9 mouse cellular contexts compared by ENCODE assay signal in the genomic region with DNA sequence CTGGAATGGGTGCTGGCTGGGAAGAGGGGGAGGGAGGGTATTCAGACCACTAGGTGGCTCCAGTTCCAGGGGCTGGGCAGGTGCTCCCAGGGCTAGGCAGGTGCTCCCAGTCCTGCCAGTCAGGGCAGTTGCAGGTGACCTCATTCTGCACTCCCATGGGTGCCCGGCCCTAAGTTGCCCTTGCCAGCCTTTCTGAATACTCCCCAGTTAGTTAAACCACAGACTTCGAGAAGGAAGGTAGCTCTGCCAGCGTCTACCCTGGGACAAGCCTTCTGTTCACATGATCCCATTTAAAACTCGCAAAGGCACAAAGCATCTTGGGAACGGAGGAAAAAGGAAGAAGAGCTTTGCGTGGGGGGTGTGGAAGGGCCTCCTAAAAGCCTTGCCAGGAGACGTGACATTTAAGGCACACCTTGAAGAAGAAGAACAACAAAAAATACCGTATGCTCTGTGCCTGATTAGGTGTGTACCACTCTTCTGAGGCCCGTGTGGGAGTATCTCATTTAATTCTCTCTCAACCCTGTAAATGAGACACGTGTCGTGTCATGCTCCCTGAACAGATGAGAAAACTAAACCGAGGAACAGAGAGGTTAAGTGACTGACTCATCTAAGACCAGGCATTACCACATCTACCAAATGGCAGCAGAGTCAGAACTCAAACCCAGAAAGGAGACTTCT. TPM values are rescaled to one million over a fixed set of nuclear protein-coding genes. Genes with fewer than 3 reads are reported as not detected.
DNase-seq lines count a peak whose midpoint lies in the region; ATAC-seq lines count a peak whose summit lies in the region.
"Had no signal": no experiment of that assay in that cellular context is flagged by ENCODE, and none has a peak within 500 bp of the region (broad histone marks: within the 10 kb centered on the region; RNA-seq: fewer than 3 reads in every experiment).

No protein-coding gene starts in this region.

- no peak overlapping the region for H3K27ac ChIP-seq in hindbrain, embryonic 16.5 days (ENCODE audit: low read depth, low read length)
- no peak overlapping the region for H3K27ac ChIP-seq in hindbrain, embryonic 14.5 days

- H3K9ac ChIP-seq in hindbrain, embryonic 16.5 days (ENCODE audit: low read depth, low read length), result no peak overlapping the region
- no peak overlapping the region for H3K9ac ChIP-seq in hindbrain, embryonic 14.5 days

- peak overlapping the region; percentile 59 for H3K4me2 ChIP-seq in hindbrain, embryonic 16.5 days (ENCODE audit: low read length)
- no peak overlapping the region for H3K4me2 ChIP-seq in hindbrain, embryonic 14.5 days (replicated peaks)

- no peak for ATAC-seq in hindbrain, embryonic 16.5 days
- ATAC-seq in hindbrain, embryonic 14.5 days (ENCODE audit: low FRiP score), result no peak
- ATAC-seq in common myeloid progenitor, adult 5-6 weeks (replicated peaks; ENCODE audit: low read depth, poor library complexity, severe bottlenecking), result 0 out of 2 replicates have a peak, but pooled peaks have one; percentile 1
- peak; percentile 1; the same call in 1 of the 2 replicates for ATAC-seq in megakaryocyte progenitor cell, adult 5-6 weeks (replicated peaks; ENCODE audit: poor library complexity)
- ATAC-seq in erythroblast, adult 5-6 weeks (replicated peaks; ENCODE audit: low FRiP score, poor library complexity, severe bottlenecking), result no peak

- H3K4me1 ChIP-seq in hindbrain, embryonic 16.5 days (ENCODE audit: control insufficient read depth, insufficient read depth, low read depth, low read length), result peaks cover 13% of the 10 kb centered on the region
- H3K4me1 ChIP-seq in hindbrain, embryonic 14.5 days (replicated peaks; ENCODE audit: control insufficient read depth, insufficient read depth, low read length), result 0 out of 2 replicates have a peak, but pooled peaks cover 4% of the 10 kb centered on the region

- 40% methylated on average over 12 of the region's 12 CpGs for WGBS in hindbrain, embryonic 16.5 days
- WGBS in hindbrain, embryonic 14.5 days, result 47% methylated on average over 12 of the region's 12 CpGs

- no peak for DNase-seq in hindbrain, embryonic 14.5 days (ENCODE audit: low spot score)
- peak; percentile 67 for DNase-seq in CD4-positive, CD25-positive, alpha-beta regulatory T cell, adult 2 months (ENCODE audit: low read depth, low spot score)
- DNase-seq in lung, postnatal 14 days, result no peak
- DNase-seq in gastrocnemius, adult 8-10 months (ENCODE audit: low spot score in 2 of 2), result no peak

- H3K36me3 ChIP-seq in hindbrain, embryonic 16.5 days (ENCODE audit: control insufficient read depth, insufficient read depth, low read length), result no peaks in the 10 kb centered on the region
- no peaks in the 10 kb centered on the region for H3K36me3 ChIP-seq in hindbrain, embryonic 14.5 days (replicated peaks; ENCODE audit: control insufficient read depth, insufficient read depth)

- no peak overlapping the region for H3K4me3 ChIP-seq in hindbrain, embryonic 16.5 days (ENCODE audit: low read length)
- H3K4me3 ChIP-seq in hindbrain, embryonic 14.5 days (replicated peaks; ENCODE audit: low read length), result no peak overlapping the region

- H3K9me3 ChIP-seq in hindbrain, embryonic 16.5 days (ENCODE audit: control insufficient read depth, low read length), result no peaks in the 10 kb centered on the region
- H3K9me3 ChIP-seq in hindbrain, embryonic 14.5 days (ENCODE audit: control insufficient read depth, low read length), result no peaks in the 10 kb centered on the region

- H3K27me3 ChIP-seq in hindbrain, embryonic 16.5 days (replicated peaks; ENCODE audit: control insufficient read depth, insufficient read depth, low read length), result peaks cover 30% of the 10 kb centered on the region
- peaks cover 49% of the 10 kb centered on the region for H3K27me3 ChIP-seq in hindbrain, embryonic 14.5 days (ENCODE audit: control insufficient read depth, insufficient read depth, low read length)

RNA-seq across cellular contexts. Expression of a gene that starts 0.7 kb away (rescaled TPM):
- polyA plus RNA-seq in hindbrain, embryonic 16.5 days (2015; fragmentation: Nextera tagmentation; extraction: Ambion mirVana), result 0.61 and 1.9 TPM in 2 replicates
- 0.31 and 0.74 TPM in 2 replicates for polyA plus RNA-seq in hindbrain, embryonic 14.5 days (2014; fragmentation: Nextera tagmentation; extraction: Ambion mirVana)
- total RNA-seq in common myeloid progenitor, adult 5-6 weeks (2017), result 1.0 and 1.1 TPM in 2 replicates
- total RNA-seq in megakaryocyte progenitor cell, adult 5-6 weeks (2015), result 0.10 and 0.67 TPM in 2 replicates
- total RNA-seq in megakaryocyte progenitor cell, adult 5-6 weeks (2017), result 0.12 and 2.0 TPM in 2 replicates
- not detected in 2 replicates for total RNA-seq in erythroblast, adult 5-6 weeks (2015; ENCODE audit: low replicate concordance)
- total RNA-seq in erythroblast, adult 5-6 weeks (2017; ENCODE audit: low replicate concordance), result not detected in 2 replicates
- not detected for total RNA-seq in gastrocnemius, adult 8-10 months (2022)

RNA-seq across cellular contexts. Expression of a gene that starts 13.9 kb away (rescaled TPM):
- polyA plus RNA-seq in hindbrain, embryonic 16.5 days (2015; fragmentation: Nextera tagmentation; extraction: Ambion mirVana), result 0.51 and 0.92 TPM in 2 replicates
- 0.53 and 1.1 TPM in 2 replicates for polyA plus RNA-seq in hindbrain, embryonic 14.5 days (2014; fragmentation: Nextera tagmentation; extraction: Ambion mirVana)
- not detected in 2 replicates for total RNA-seq in common myeloid progenitor, adult 5-6 weeks (2017)
- not detected in 2 replicates for total RNA-seq in megakaryocyte progenitor cell, adult 5-6 weeks (2015)
- total RNA-seq in megakaryocyte progenitor cell, adult 5-6 weeks (2017), result not detected in 2 replicates
- not detected in 2 replicates for total RNA-seq in erythroblast, adult 5-6 weeks (2015; ENCODE audit: low replicate concordance)
- not detected in 2 replicates for total RNA-seq in erythroblast, adult 5-6 weeks (2017; ENCODE audit: low replicate concordance)
- total RNA-seq in gastrocnemius, adult 8-10 months (2022), result not detected
- polyA plus RNA-seq: limb, embryonic 14.5 days had no signal

RNA-seq across cellular contexts. Expression of a gene that starts 35.4 kb away (rescaled TPM):
- 38.4 and 42.0 TPM in 2 replicates for polyA plus RNA-seq in hindbrain, embryonic 16.5 days (2015; fragmentation: Nextera tagmentation; extraction: Ambion mirVana)
- polyA plus RNA-seq in hindbrain, embryonic 14.5 days (2014; fragmentation: Nextera tagmentation; extraction: Ambion mirVana), result 27.8 and 29.8 TPM in 2 replicates
- total RNA-seq in common myeloid progenitor, adult 5-6 weeks (2017), result 36.0 and 41.7 TPM in 2 replicates
- 11.8 and 13.3 TPM in 2 replicates for total RNA-seq in megakaryocyte progenitor cell, adult 5-6 weeks (2015)
- total RNA-seq in megakaryocyte progenitor cell, adult 5-6 weeks (2017), result 34.9 and 35.8 TPM in 2 replicates
- total RNA-seq in erythroblast, adult 5-6 weeks (2015; ENCODE audit: low replicate concordance), result 1.7 and 1.9 TPM in 2 replicates
- 5.2 and 6.0 TPM in 2 replicates for total RNA-seq in erythroblast, adult 5-6 weeks (2017; ENCODE audit: low replicate concordance)
- total RNA-seq in gastrocnemius, adult 8-10 months (2022), result 10 to 100 TPM; 16.7 to 19.7 (median 17.3) TPM

RNA-seq across cellular contexts. Expression of a gene that starts 35.6 kb away (rescaled TPM):
- 29.3 and 33.7 TPM in 2 replicates for polyA plus RNA-seq in hindbrain, embryonic 16.5 days (2015; fragmentation: Nextera tagmentation; extraction: Ambion mirVana)
- 20.1 and 20.6 TPM in 2 replicates for polyA plus RNA-seq in hindbrain, embryonic 14.5 days (2014; fragmentation: Nextera tagmentation; extraction: Ambion mirVana)
- 3.8 and 13.1 TPM in 2 replicates for total RNA-seq in common myeloid progenitor, adult 5-6 weeks (2017)
- total RNA-seq in megakaryocyte progenitor cell, adult 5-6 weeks (2015), result 2.0 and 2.3 TPM in 2 replicates
- 4.7 and 5.8 TPM in 2 replicates for total RNA-seq in megakaryocyte progenitor cell, adult 5-6 weeks (2017)
- 2.7 and 3.8 TPM in 2 replicates for total RNA-seq in erythroblast, adult 5-6 weeks (2015; ENCODE audit: low replicate concordance)
- total RNA-seq in erythroblast, adult 5-6 weeks (2017; ENCODE audit: low replicate concordance), result 0.84 TPM in 1 of 2 replicates, not detected in the other
- 1 to 10 TPM; 4.9 to 8.3 (median 6.4) TPM for total RNA-seq in gastrocnemius, adult 8-10 months (2022)

RNA-seq across cellular contexts. Expression of a gene that starts 59.1 kb away (rescaled TPM):
- 2.0 and 2.4 TPM in 2 replicates for polyA plus RNA-seq in hindbrain, embryonic 16.5 days (2015; fragmentation: Nextera tagmentation; extraction: Ambion mirVana)
- polyA plus RNA-seq in hindbrain, embryonic 14.5 days (2014; fragmentation: Nextera tagmentation; extraction: Ambion mirVana), result 1.5 and 1.9 TPM in 2 replicates
- total RNA-seq in common myeloid progenitor, adult 5-6 weeks (2017), result 0.96 and 0.97 TPM in 2 replicates
- not detected in 2 replicates for total RNA-seq in megakaryocyte progenitor cell, adult 5-6 weeks (2015)
- total RNA-seq in megakaryocyte progenitor cell, adult 5-6 weeks (2017), result 0.81 and 1.1 TPM in 2 replicates
- 3.8 and 10.4 TPM in 2 replicates for total RNA-seq in erythroblast, adult 5-6 weeks (2015; ENCODE audit: low replicate concordance)
- 15.2 and 21.7 TPM in 2 replicates for total RNA-seq in erythroblast, adult 5-6 weeks (2017; ENCODE audit: low replicate concordance)
- total RNA-seq in gastrocnemius, adult 8-10 months (2022), result not detected

Comparison
In these comparisons a context has a peak if more than half of its experiments do, and no peak if none do; other contexts are left out.
1. ATAC-seq: peak in common myeloid progenitor, adult 5-6 weeks (single experiment) and megakaryocyte progenitor cell, adult 5-6 weeks (single experiment); none in hindbrain, embryonic 16.5 days (single experiment), hindbrain, embryonic 14.5 days (single experiment) and erythroblast, adult 5-6 weeks (single experiment).